Mouse (Mus musculus): ENCODE results near the gene Olfr1391. TPM values are rescaled to one million over a fixed set of nuclear protein-coding genes. Genes with fewer than 3 reads are reported as not detected.
"Not testable (repeated sequence)": the region's sequence is repeated elsewhere in the genome, so short reads cannot be mapped to it uniquely, and the experiment has no call there.

Gene Olfr1391
- polyA plus RNA-seq (2015; fragmentation: Nextera tagmentation; extraction: Ambion mirVana) = not detected in 2 replicates

DNA sequence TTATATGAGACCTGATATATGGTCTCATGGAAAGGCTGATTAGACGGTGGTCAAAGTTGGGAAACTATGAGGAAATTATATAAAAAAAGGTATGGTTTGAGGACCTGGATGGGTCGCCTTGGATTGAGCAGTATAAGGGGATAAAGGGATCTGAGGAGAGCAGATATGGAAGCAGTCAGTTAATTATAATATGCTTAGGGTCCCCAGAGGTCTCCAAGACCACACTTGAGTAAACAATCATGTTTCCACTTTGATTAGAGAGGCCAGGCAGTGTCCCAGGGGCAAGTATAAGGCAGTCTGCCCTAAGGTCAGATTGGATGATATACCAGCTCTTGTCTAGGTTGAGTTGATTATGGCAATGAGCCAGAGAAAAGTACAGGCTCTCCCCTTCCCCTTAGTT is at the start of gene Olfr1391:
Gene Olfr1391 (plus strand): TSS at position 301 of the 400 bp plus-strand sequence.
- no peak within 1 kb of the TSS for H3K4me3 ChIP-seq (ENCODE audit: low read depth, low read length)
- no peak for ATAC-seq (ENCODE audit: low FRiP score, low TSS enrichment)
- no peaks in the 10 kb centered on the region for H3K9me3 ChIP-seq (ENCODE audit: control insufficient read depth, low read length)
- no peak for DNase-seq (ENCODE audit: low spot score)
- 74% methylated on average over 2 of the region's 2 CpGs for WGBS
- no peaks in the 10 kb centered on the region for H3K4me1 ChIP-seq (replicated peaks; ENCODE audit: control insufficient read depth, insufficient read depth)
- H3K27me3 ChIP-seq (ENCODE audit: control insufficient read depth, insufficient read depth, low read length) = no peaks in the 10 kb centered on the region
- TF ChIP-seq EP300 (optimal IDR thresholded peaks at IDR 0.05) (no peak), CTCF (IDR thresholded peaks at IDR 0.05; ENCODE audit: low read depth) (no peak)
- no peak within 1 kb of the TSS for H3K9ac ChIP-seq (ENCODE audit: low read length)
- no peak within 1 kb of the TSS for H3K4me2 ChIP-seq (replicated peaks; ENCODE audit: low read depth)
- no peaks in the 10 kb centered on the region for H3K36me3 ChIP-seq (ENCODE audit: control insufficient read depth, insufficient read depth, low read length)
- no peak within 1 kb of the TSS for H3K27ac ChIP-seq (replicated peaks)

DNA sequence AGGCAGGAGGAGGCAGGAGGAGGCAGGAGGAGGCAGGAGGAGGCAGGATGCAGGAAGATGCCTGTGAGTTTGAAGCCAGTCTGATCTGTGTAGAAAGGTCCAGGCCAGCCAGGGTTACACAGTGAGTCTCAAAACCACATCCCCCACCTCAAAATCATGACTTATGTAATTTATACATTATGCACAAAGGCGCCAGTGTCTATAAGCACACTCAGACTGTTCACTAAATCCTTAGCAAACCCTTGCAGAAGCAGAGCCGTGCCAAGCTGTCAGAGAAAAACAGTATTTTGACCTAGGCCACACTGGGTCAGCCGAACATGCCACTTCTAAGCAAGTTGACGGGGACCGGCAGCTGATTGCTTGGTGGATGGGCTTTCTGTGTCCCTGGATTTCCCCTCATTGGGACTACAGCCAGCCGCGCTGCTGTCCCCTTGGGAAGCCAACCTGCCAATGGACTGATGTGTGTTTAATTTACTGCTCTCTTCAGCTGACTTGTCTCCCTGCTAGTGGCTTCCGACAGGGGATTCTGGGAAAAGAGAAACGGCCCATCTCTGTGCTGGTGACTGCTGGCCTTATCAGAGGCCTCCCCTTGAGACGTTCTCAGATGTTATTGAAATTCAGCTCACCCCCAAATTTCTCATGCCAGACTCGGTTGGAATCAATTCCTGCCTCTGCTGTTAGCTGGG is 48.6 kb upstream of the Olfr1391 start:
- DNase-seq (ENCODE audit: low spot score) (no peak), ATAC-seq (ENCODE audit: low FRiP score, low TSS enrichment) (no peak)
- TF ChIP-seq CTCF (IDR thresholded peaks at IDR 0.05; ENCODE audit: low read depth) (no peak), EP300 (optimal IDR thresholded peaks at IDR 0.05) (no peak)
- Histone ChIP-seq H3K27ac (replicated peaks) (no peak overlapping the region), H3K4me3 (ENCODE audit: low read depth, low read length) (no peak overlapping the region), H3K36me3 (ENCODE audit: control insufficient read depth, insufficient read depth, low read length) (no peaks in the 10 kb centered on the region), H3K9ac (ENCODE audit: low read length) (no peak overlapping the region), H3K27me3 (ENCODE audit: control insufficient read depth, insufficient read depth, low read length) (no peaks in the 10 kb centered on the region), H3K4me2 (replicated peaks; ENCODE audit: low read depth) (no peak overlapping the region), H3K4me1 (replicated peaks; ENCODE audit: control insufficient read depth, insufficient read depth) (no peaks in the 10 kb centered on the region), H3K9me3 (ENCODE audit: control insufficient read depth, low read length) (no peaks in the 10 kb centered on the region)
- 60% methylated on average over 11 of the region's 11 CpGs for WGBS

DNA sequence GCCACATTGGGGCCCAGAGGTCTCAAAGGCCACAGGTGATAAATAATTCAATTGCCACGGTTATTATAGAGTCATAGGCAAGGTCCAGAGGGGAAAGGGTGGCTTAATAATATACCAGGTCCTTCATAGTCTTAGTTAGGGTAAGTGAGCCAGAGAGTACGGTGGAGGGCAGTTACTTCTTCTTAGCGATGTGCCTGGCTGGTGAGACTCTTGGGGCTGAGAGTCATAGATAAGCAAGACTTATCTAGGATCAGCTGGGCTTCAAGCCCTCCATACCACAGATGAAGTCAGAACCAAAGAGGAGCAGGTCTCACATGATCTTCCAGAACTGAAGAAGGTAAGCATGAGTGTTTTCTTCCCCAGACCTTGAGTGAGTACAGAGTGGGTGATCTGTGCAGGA is 44.3 kb upstream of the Olfr1391 start, which contains the start of gene Olfr1393:
Gene Olfr1393 (plus strand): TSS at position 83 of the 400 bp plus-strand sequence.
- Histone ChIP-seq H3K9ac (ENCODE audit: low read length) (no peak within 1 kb of the TSS), H3K4me1 (replicated peaks; ENCODE audit: control insufficient read depth, insufficient read depth) (no peaks in the 10 kb centered on the region), H3K36me3 (ENCODE audit: control insufficient read depth, insufficient read depth, low read length) (no peaks in the 10 kb centered on the region), H3K4me3 (ENCODE audit: low read depth, low read length) (no peak within 1 kb of the TSS), H3K27me3 (ENCODE audit: control insufficient read depth, insufficient read depth, low read length) (no peaks in the 10 kb centered on the region), H3K27ac (replicated peaks) (no peak within 1 kb of the TSS), H3K9me3 (ENCODE audit: control insufficient read depth, low read length) (no peaks in the 10 kb centered on the region), H3K4me2 (replicated peaks; ENCODE audit: low read depth) (no peak within 1 kb of the TSS)
- DNase-seq (ENCODE audit: low spot score) = no peak
- WGBS = 83% methylated on average over 3 of the region's 3 CpGs
- TF ChIP-seq EP300 (optimal IDR thresholded peaks at IDR 0.05) = no peak
- TF ChIP-seq CTCF (IDR thresholded peaks at IDR 0.05; ENCODE audit: low read depth) = no peak
- ATAC-seq (ENCODE audit: low FRiP score, low TSS enrichment) = no peak

DNA sequence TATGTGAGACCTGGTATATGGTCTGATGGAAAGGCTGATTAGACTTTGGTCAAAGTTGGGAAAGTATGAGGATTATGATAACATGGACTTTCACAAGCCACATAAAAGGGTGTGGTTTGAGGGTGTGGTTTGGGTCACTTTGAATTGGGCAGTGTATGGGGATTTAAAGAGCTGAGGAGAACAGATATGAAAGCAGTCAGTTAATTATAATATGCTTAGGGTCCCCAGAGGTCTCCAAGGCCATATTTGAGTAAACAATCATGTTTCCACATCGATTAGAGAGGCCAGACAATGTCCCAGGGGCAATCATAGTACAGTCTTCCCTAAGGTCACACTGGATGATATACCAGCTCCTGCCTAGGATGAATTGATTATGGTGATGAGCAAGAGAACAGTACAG is 37.6 kb upstream of the Olfr1391 start, which contains the start of gene Olfr1392:
Gene Olfr1392 (plus strand): TSS at position 301 of the 400 bp plus-strand sequence.
- not testable (repeated sequence) for H3K4me3 ChIP-seq (ENCODE audit: low read depth, low read length); H3K4me1 ChIP-seq (replicated peaks; ENCODE audit: control insufficient read depth, insufficient read depth); H3K36me3 ChIP-seq (ENCODE audit: control insufficient read depth, insufficient read depth, low read length); H3K4me2 ChIP-seq (replicated peaks; ENCODE audit: low read depth); H3K9ac ChIP-seq (ENCODE audit: low read length); H3K27ac ChIP-seq (replicated peaks); ATAC-seq (ENCODE audit: low FRiP score, low TSS enrichment); H3K9me3 ChIP-seq (ENCODE audit: control insufficient read depth, low read length); DNase-seq (ENCODE audit: low spot score); H3K27me3 ChIP-seq (ENCODE audit: control insufficient read depth, insufficient read depth, low read length)
- 31% methylated on average over 1 of the region's 1 CpGs for WGBS

DNA sequence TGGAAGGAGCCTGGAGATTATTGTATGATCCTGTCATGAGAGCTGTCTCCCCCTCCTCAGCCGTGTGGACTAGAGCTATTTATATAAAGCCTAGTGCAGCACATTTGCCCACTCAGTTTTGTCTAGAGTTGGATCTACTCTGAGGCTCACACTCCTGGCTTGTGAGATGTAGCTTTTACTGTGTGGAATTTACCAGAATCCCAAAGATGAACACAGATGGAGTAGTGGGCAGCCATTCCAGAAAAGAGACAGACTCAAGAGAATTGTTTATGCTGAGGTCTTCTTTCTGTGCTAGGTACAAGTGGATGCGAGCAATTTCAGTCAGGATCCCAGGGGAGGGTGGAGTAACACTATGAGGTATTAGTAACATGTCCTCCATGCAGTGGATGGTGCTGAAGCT is 35.3 kb upstream of the Olfr1391 start:
- ATAC-seq (ENCODE audit: low FRiP score, low TSS enrichment) (no peak), DNase-seq (ENCODE audit: low spot score) (no peak)
- no peak for TF ChIP-seq CTCF (IDR thresholded peaks at IDR 0.05; ENCODE audit: low read depth)
- TF ChIP-seq EP300 (optimal IDR thresholded peaks at IDR 0.05) = no peak

DNA sequence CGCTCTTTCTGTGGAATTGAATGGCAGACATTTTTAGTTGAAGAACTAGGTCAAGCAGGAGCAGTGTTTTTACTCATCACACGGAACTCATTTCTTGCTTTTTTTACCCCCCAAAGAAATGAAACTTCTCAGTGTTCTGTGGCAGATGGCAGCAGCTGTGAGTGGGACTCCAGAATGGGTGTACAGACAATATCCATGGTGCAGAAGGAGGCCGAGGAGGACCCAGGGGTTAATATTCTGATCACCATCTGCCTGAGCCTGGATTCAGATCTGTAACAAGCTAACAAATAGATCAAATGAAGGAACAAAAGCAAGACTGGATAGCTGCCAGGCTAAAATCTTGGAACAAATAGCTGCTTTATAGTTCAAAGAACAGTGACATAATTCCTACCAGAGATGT is 29.8 kb upstream of the Olfr1391 start:
- no peak overlapping the region for H3K4me3 ChIP-seq (ENCODE audit: low read depth, low read length)
- ATAC-seq (ENCODE audit: low FRiP score, low TSS enrichment) = no peak
- WGBS = 53% methylated on average over 3 of the region's 3 CpGs
- H3K27ac ChIP-seq (replicated peaks) = no peak overlapping the region
- no peak for DNase-seq (ENCODE audit: low spot score)
- H3K27me3 ChIP-seq (ENCODE audit: control insufficient read depth, insufficient read depth, low read length) = no peaks in the 10 kb centered on the region
- H3K9me3 ChIP-seq (ENCODE audit: control insufficient read depth, low read length) = no peaks in the 10 kb centered on the region
- H3K9ac ChIP-seq (ENCODE audit: low read length) = no peak overlapping the region
- no peaks in the 10 kb centered on the region for H3K4me1 ChIP-seq (replicated peaks; ENCODE audit: control insufficient read depth, insufficient read depth)
- H3K36me3 ChIP-seq (ENCODE audit: control insufficient read depth, insufficient read depth, low read length) = no peaks in the 10 kb centered on the region
- TF ChIP-seq EP300 (optimal IDR thresholded peaks at IDR 0.05) = no peak
- H3K4me2 ChIP-seq (replicated peaks; ENCODE audit: low read depth) = no peak overlapping the region

More for the DNA sequence above, 35.3 kb upstream of the Olfr1391 start:
- Histone ChIP-seq H3K9me3 (ENCODE audit: control insufficient read depth, low read length) (no peaks in the 10 kb centered on the region), H3K36me3 (ENCODE audit: control insufficient read depth, insufficient read depth, low read length) (no peaks in the 10 kb centered on the region), H3K27ac (replicated peaks) (no peak overlapping the region), H3K9ac (ENCODE audit: low read length) (no peak overlapping the region), H3K4me1 (replicated peaks; ENCODE audit: control insufficient read depth, insufficient read depth) (no peaks in the 10 kb centered on the region), H3K4me2 (replicated peaks; ENCODE audit: low read depth) (no peak overlapping the region), H3K27me3 (ENCODE audit: control insufficient read depth, insufficient read depth, low read length) (no peaks in the 10 kb centered on the region), H3K4me3 (ENCODE audit: low read depth, low read length) (no peak overlapping the region)
- 59% methylated on average over 2 of the region's 2 CpGs for WGBS
